Mouse (Mus musculus) heart, postnatal 0 days (tissue): ENCODE data around the gene Cmas.

Source experiments
- CTCF ChIP-seq: IDR thresholded peaks from 2 replicates; pipeline ENCODE4 v1.5.1; 2016; ENCODE audit warnings: antibody characterized with exemption, control low read depth, low read depth
- EP300 ChIP-seq: IDR thresholded peaks from 2 replicates; pipeline ENCODE4 v1.6.1; 2016; ENCODE audit warnings: antibody characterized with exemption, low read depth

DNA sequence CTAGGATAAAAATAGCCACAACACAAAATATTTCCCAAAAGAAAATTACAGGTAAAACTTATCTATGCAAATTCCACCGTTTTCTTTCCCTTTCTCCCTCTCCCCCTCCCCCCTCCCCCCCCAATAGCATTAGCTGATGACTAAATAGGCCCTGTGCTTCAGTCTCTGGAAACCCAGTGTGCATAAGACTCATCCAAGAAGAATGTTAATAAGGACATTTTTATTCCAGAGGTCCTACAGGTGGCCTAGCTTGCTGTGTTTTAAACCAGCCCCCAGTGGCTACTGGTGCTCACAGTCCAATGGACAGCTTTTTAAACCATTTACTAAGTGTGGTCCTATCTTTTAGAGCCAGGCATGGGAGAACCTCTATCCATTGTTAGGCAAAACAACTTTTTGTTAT lies 41.5 kb downstream of the Cmas start:
- no peak for TF ChIP-seq CTCF
- no peak for TF ChIP-seq EP300
